Mouse (Mus musculus): Measurements from ENCODE around the gene Srsf3.

GRCm38 (mm10) chr17:29047697-29048514 lies 15.5 kb downstream of the Srsf3 start:
- TF ChIP-seq CTCF (IDR thresholded peaks at IDR 0.05; ENCODE audit: control insufficient read depth, insufficient read depth, low read length): no peak
- no peak for TF ChIP-seq POLR2A (IDR thresholded peaks at IDR 0.05; ENCODE audit: borderline replicate concordance, control insufficient read depth, low read depth, low read length)

All from bone marrow, adult 2 months (tissue).